Mouse (Mus musculus) layer of hippocampus, postnatal 14 days (tissue): ENCODE results near the gene Clcnkb. TPM values are rescaled to one million over a fixed set of nuclear protein-coding genes. Genes with fewer than 3 reads are reported as not detected.

Experiments used
- DNase-seq, 2 experiments: peaks; one replicate each; pipeline ENCODE4 v3.0.0; 2021 to 2022; ENCODE audit warnings: low spot score in 2 of 2, mixed read lengths in 1 of 2
- total RNA-seq, 2 experiments: library from RNA; stranded (reverse); gene quantifications; 2 replicates each; pipeline ENCODE4 v1.2.3; 2021

Clcnkb gene
- total RNA-seq, 2 experiments from 2014 or later = not detected

- no peak for DNase-seq
Observed at GRCm38 (mm10) chr4:141408577-141408976, 7.2 kb downstream of the Clcnkb start.

- peak in 1 of 2 experiments; percentile 40 for DNase-seq
Observed at GRCm38 (mm10) chr4:141406516-141407299, 9.1 kb downstream of the Clcnkb start.

GRCm38 (mm10) chr4:141405314-141405622 is 10.5 kb downstream of the Clcnkb start:
- DNase-seq = no peak

- peak; percentile 90 to 93 for DNase-seq
Observed at GRCm38 (mm10) chr4:141404518-141405313, 11.1 kb downstream of the Clcnkb start.

- no peak for DNase-seq
Observed at GRCm38 (mm10) chr4:141400171-141400570, 15.6 kb downstream of the Clcnkb start.

- no peak for DNase-seq
Observed at GRCm38 (mm10) chr4:141398545-141398944, 17.3 kb downstream of the Clcnkb start, which contains the start of gene Clcnka. Gene Clcnka (minus strand): TSS chr4:141398724.

GRCm38 (mm10) chr4:141397861-141398260 is 18.0 kb downstream of the Clcnkb start:
- DNase-seq = no peak

- no peak for DNase-seq
Observed at GRCm38 (mm10) chr4:141394751-141395150, 21.1 kb downstream of the Clcnkb start.

- DNase-seq = no peak
Observed at GRCm38 (mm10) chr4:141391293-141391692, 24.5 kb downstream of the Clcnkb start.

- no peak for DNase-seq
Observed at GRCm38 (mm10) chr4:141389366-141390150, 26.3 kb downstream of the Clcnkb start.

GRCm38 (mm10) chr4:141387933-141388332 is 27.9 kb downstream of the Clcnkb start:
- no peak for DNase-seq

GRCm38 (mm10) chr4:141387093-141387784 is 28.6 kb downstream of the Clcnkb start:
- peak; percentile 65 to 79 for DNase-seq

GRCm38 (mm10) chr4:141386150-141386549 is 29.7 kb downstream of the Clcnkb start:
- no peak for DNase-seq

- DNase-seq = peak in 1 of 2 experiments; percentile 25
Observed at GRCm38 (mm10) chr4:141385275-141385674, 30.5 kb downstream of the Clcnkb start.

- DNase-seq = no peak
Observed at GRCm38 (mm10) chr4:141382406-141382805, 33.4 kb downstream of the Clcnkb start.

GRCm38 (mm10) chr4:141379674-141380073 is 36.1 kb downstream of the Clcnkb start:
- DNase-seq = no peak

- no peak for DNase-seq
Observed at GRCm38 (mm10) chr4:141372426-141372825, 43.4 kb downstream of the Clcnkb start.

- no peak for DNase-seq
Observed at GRCm38 (mm10) chr4:141367997-141368791, 47.6 kb downstream of the Clcnkb start, which contains the start of gene Fam131c. Gene Fam131c (plus strand): TSS chr4:141368220.

GRCm38 (mm10) chr4:141365876-141366275 is 49.9 kb downstream of the Clcnkb start:
- no peak for DNase-seq

GRCm38 (mm10) chr4:141365126-141365525 is 50.7 kb downstream of the Clcnkb start:
- no peak for DNase-seq
